Mouse (Mus musculus) limb, embryonic 10.5 days (tissue): ENCODE measurements around the gene Pard3b. TPM values are rescaled to one million over a fixed set of nuclear protein-coding genes. Genes with fewer than 3 reads are reported as not detected.

Experiments used
- DNase-seq: peaks from one replicate; pipeline ENCODE4 v3.0.0-alpha.2; 2017; ENCODE audit warnings: low spot score
- H3K27ac ChIP-seq: fragments of 300-500 bp; sonication (generic); 2 replicates; pipeline ENCODE4 v1.5.1; 2016; ENCODE audit warnings: mild to moderate bottlenecking
- H3K27me3 ChIP-seq: fragments of 300-500 bp; sonication (generic); 2 replicates; pipeline ENCODE4 v1.6.1; 2016; ENCODE audit warnings: low read depth, mild to moderate bottlenecking; ENCODE audit not compliant: poor library complexity, severe bottlenecking
- H3K36me3 ChIP-seq: fragments of 300-500 bp; sonication (generic); 2 replicates; pipeline ENCODE4 v1.6.1; 2016; ENCODE audit warnings: mild to moderate bottlenecking, moderate library complexity
- H3K4me1 ChIP-seq: fragments of 300-500 bp; sonication (generic); 2 replicates; pipeline ENCODE4 v1.6.1; 2016
- H3K4me3 ChIP-seq: fragments of 300-500 bp; sonication (generic); 2 replicates; pipeline ENCODE4 v1.5.1; 2016; ENCODE audit warnings: mild to moderate bottlenecking, moderate library complexity
- H3K9me3 ChIP-seq: fragments of 300-500 bp; sonication (generic); replicated peaks from 2 replicates; pipeline ENCODE4 v1.6.1; 2016; ENCODE audit warnings: mild to moderate bottlenecking
- WGBS: fragments of 180-500 bp; shearing (Covaris S2); methylation state at CpG from one replicate; pipeline ENCODE4 v1.1.7; 2016; 5-methylcytosine and 5-hydroxymethylcytosine counted together
- polyA plus RNA-seq: library from polyadenylated mRNA; unstranded; fragments of >200 nt; fragmentation: Nextera tagmentation; extraction: Ambion mirVana; gene quantifications from 2 replicates; pipeline ENCODE4 v1.2.1, GENCODE M21; 2016

The Pard3b gene
- polyA plus RNA-seq, 1 experiment from 2014 or later: 5.0 TPM

GRCm38 (mm10) chr1:62682456-62683385 lies 1044.1 kb downstream of the Pard3b start:
- Histone ChIP-seq H3K4me3 (no peak overlapping the region), H3K9me3 (0 out of 2 replicates have a peak, but pooled peaks cover under 1% of the 10 kb centered on the region), H3K4me1 (peaks cover 19% of the 10 kb centered on the region), H3K36me3 (peaks cover under 1% of the 10 kb centered on the region; the same call in 1 of the 2 replicates), H3K27ac (no peak overlapping the region; the same call in 1 of the 2 replicates), H3K27me3 (peaks cover 8% of the 10 kb centered on the region)
- WGBS: 61% methylated on average over 21 of the region's 21 CpGs
- DNase-seq: no peak

GRCm38 (mm10) chr1:62683498-62683897 lies 1044.9 kb downstream of the Pard3b start:
- Histone ChIP-seq H3K36me3 (no peaks in the 10 kb centered on the region), H3K27ac (no peak overlapping the region), H3K4me1 (peaks cover 16% of the 10 kb centered on the region), H3K4me3 (no peak overlapping the region), H3K9me3 (no peaks in the 10 kb centered on the region), H3K27me3 (peaks cover 11% of the 10 kb centered on the region)
- DNase-seq: no peak
- 92% methylated on average over 2 of the region's 2 CpGs for WGBS

DNA sequence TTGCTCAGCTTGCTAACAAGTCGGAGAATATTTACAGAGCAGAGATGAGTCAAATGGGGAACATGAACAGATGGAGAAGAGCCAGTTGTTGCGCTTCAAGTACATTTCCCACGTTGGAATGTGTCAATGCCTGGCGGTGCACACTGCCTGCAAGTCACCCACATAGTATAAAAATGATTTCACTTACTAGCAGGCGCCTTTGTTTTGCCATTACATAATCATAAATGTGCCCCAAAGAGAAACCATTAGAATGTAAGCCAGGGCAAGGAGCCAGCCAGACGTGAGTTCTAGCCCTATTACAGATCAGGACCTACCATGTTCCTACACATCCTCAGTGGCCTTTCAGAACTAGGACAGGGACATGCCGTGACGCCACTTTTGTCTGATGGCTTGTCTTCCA lies 1048.9 kb downstream of the Pard3b start:
- Histone ChIP-seq H3K27ac (no peak overlapping the region), H3K36me3 (no peaks in the 10 kb centered on the region), H3K4me3 (no peak overlapping the region), H3K27me3 (peaks cover 22% of the 10 kb centered on the region), H3K9me3 (no peaks in the 10 kb centered on the region), H3K4me1 (peaks cover 9% of the 10 kb centered on the region; the same call in 1 of the 2 replicates)
- DNase-seq: no peak
- WGBS: 92% methylated on average over 8 of the region's 8 CpGs

DNA sequence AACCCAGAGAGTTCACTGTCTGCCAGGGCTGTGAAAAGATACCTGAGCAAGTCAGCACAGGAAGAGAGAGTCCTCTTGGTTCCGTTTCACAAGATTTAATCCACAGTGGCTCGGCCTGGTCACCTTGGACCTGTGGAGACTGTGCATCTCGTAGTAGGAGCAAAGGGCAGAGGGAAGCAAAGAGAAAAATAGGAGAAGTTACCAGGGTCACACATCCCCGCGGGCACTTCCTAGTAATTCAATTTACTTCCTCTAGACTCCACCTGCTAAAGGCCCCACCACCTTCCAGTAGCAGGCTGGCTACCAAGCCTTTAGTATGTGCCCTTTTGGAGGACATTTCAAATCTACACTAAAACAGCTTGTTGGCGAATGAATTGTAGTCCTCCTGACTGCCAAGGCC lies 1052.6 kb downstream of the Pard3b start:
- DNase-seq: no peak
- Histone ChIP-seq H3K9me3 (no peaks in the 10 kb centered on the region), H3K4me1 (peaks cover 14% of the 10 kb centered on the region), H3K4me3 (no peak overlapping the region), H3K36me3 (no peaks in the 10 kb centered on the region), H3K27ac (no peak overlapping the region), H3K27me3 (peaks cover 19% of the 10 kb centered on the region)
- 91% methylated on average over 6 of the region's 6 CpGs for WGBS
